Mouse (Mus musculus): ENCODE results near the gene Diaph2.

DNA sequence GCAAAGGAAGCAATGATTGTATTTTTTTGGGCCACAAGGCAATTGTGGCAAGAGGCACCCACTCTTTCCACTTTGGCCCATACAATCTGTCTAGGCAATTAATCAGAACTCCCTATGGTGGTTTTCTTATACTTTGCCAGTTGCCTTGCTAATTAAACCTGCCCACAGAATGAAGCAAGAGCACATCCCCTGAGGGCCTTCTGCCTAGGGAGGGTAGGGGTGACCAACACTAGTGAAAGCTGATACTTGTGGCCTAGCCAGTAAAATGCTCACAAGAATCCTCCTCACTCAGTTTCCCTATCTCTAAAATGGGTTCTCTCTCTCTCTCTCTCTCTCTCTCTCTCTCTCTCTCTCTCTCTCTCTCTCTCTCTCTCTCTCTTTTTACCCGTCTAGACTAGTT lies 440 bp upstream of the Diaph2 start:
- TF ChIP-seq POLR2A (IDR thresholded peaks at IDR 0.05; ENCODE audit: borderline replicate concordance, extremely low read depth, low read depth, low read length) (no peak), CTCF (IDR thresholded peaks at IDR 0.05; ENCODE audit: insufficient read depth, low read length) (no peak)
